Mouse (Mus musculus) neural tube, embryonic 11.5 days (tissue): ENCODE results near the gene Hist1h3b. TPM values are rescaled to one million over a fixed set of nuclear protein-coding genes. Genes with fewer than 3 reads are reported as not detected.

ENCODE experiments used
- ATAC-seq: fragments of 200-750 bp; cut with Nextera tagmentation; 2 replicates; pipeline ENCODE4 v1.8.0; 2017; ENCODE audit warnings: moderate number of reproducible peaks, mild to moderate bottlenecking, moderate TSS enrichment, moderate library complexity; ENCODE audit not compliant: insufficient read depth, low FRiP score, low TSS enrichment
- DNase-seq: peaks from one replicate; pipeline ENCODE4 v3.0.0-alpha.2; 2015; ENCODE audit warnings: low spot score
- H3K27ac ChIP-seq: fragments of 300-500 bp; sonication (generic); 2 replicates; pipeline ENCODE4 v1.5.1; 2014; ENCODE audit warnings: low read depth, mild to moderate bottlenecking, low read length
- H3K27me3 ChIP-seq: fragments of 300-500 bp; sonication (generic); 2 replicates; pipeline ENCODE4 v1.6.1; 2014; ENCODE audit warnings: mild to moderate bottlenecking, low read length, mixed read lengths; ENCODE audit not compliant: control insufficient read depth, insufficient read depth
- H3K36me3 ChIP-seq: fragments of 300-500 bp; sonication (generic); 2 replicates; pipeline ENCODE4 v1.6.1; 2014; ENCODE audit warnings: mild to moderate bottlenecking, low read length, moderate library complexity, mixed read lengths; ENCODE audit not compliant: control insufficient read depth, insufficient read depth
- H3K4me1 ChIP-seq: fragments of 300-500 bp; sonication (generic); 2 replicates; pipeline ENCODE4 v1.6.1; 2014; ENCODE audit warnings: low read length, mixed read lengths; ENCODE audit not compliant: control insufficient read depth, insufficient read depth
- H3K4me2 ChIP-seq: fragments of 300-500 bp; sonication (generic); 2 replicates; pipeline ENCODE4 v1.6.1; 2014; ENCODE audit warnings: low read depth, mild to moderate bottlenecking, moderate library complexity
- H3K4me3 ChIP-seq: fragments of 300-500 bp; sonication (generic); 2 replicates; pipeline ENCODE4 v1.5.1; 2014; ENCODE audit warnings: low read depth, low read length
- H3K9ac ChIP-seq: fragments of 300-500 bp; sonication (generic); 2 replicates; pipeline ENCODE4 v1.6.1; 2014; ENCODE audit warnings: mild to moderate bottlenecking, low read length
- H3K9me3 ChIP-seq: fragments of 300-500 bp; sonication (generic); 2 replicates; pipeline ENCODE4 v1.6.1; 2016; ENCODE audit warnings: low read length; ENCODE audit not compliant: control insufficient read depth
- WGBS: fragments of 180-500 bp; shearing (Covaris S2); extraction: QIAGEN DNeasy Blood & Tissue Kit; methylation state at CpG from one replicate; pipeline ENCODE4 v1.1.7; 2014; 5-methylcytosine and 5-hydroxymethylcytosine counted together
- polyA plus RNA-seq: library from polyadenylated mRNA; unstranded; fragments of >200 nt; fragmentation: Nextera tagmentation; extraction: Ambion mirVana; gene quantifications from 2 replicates; pipeline ENCODE4 v1.2.1, GENCODE M21; 2014

The Hist1h3b gene
- polyA plus RNA-seq, 1 experiment from 2014 or later, result 6.2 TPM

- Histone ChIP-seq H3K27me3 (no peaks in the 10 kb centered on the region), H3K4me1 (no peaks in the 10 kb centered on the region), H3K4me3 (no peak overlapping the region), H3K9ac (no peak overlapping the region), H3K36me3 (no peaks in the 10 kb centered on the region), H3K27ac (no peak overlapping the region), H3K9me3 (no peaks in the 10 kb centered on the region), H3K4me2 (no peak overlapping the region)
- ATAC-seq (no peak), DNase-seq (no peak)
- 36% methylated on average over 8 of the region's 8 CpGs for WGBS
Observed at GRCm38 (mm10) chr13:23730479-23730878, 21.6 kb upstream of the Hist1h3b start.

DNA sequence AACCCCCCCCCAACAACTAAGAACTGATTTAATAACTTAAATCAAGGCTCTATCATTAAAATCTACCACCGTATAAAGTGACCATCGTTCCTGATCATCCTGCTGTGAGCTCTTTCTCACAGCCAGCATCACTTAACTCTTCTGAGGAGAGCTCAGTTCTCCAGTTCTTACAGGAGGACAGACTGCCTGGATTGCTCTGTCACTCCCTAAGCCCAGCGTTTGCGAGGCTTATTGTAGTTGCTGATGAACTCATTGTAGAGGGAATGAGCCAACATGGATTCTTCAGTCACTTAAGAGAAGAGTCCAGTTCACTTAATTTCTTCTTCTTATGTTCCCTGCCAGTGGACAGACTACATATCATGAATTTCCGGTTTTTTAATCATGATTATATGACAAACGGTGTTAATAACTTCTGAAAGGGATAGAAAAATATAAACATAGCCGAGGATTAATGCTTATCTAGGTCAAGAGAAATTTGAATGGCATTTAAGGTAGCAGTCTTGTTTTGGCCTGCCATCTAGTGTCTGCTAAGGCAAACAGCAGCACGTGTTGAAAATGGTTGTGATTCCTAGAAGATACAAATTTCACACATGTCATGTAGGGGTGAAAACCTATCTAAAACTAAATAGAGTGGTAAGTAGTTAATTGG lies 19.8 kb upstream of the Hist1h3b start:
- 28% methylated on average over 8 of the region's 8 CpGs for WGBS
- Histone ChIP-seq H3K27ac (no peak overlapping the region), H3K4me3 (no peak overlapping the region), H3K4me1 (no peaks in the 10 kb centered on the region), H3K4me2 (no peak overlapping the region), H3K27me3 (no peaks in the 10 kb centered on the region), H3K36me3 (no peaks in the 10 kb centered on the region), H3K9ac (no peak overlapping the region), H3K9me3 (no peaks in the 10 kb centered on the region)
- DNase-seq (no peak), ATAC-seq (no peak)

- no peaks in the 10 kb centered on the region for H3K27me3 ChIP-seq
- H3K9ac ChIP-seq, result no peak overlapping the region
- no peak overlapping the region for H3K4me3 ChIP-seq
- H3K27ac ChIP-seq, result no peak overlapping the region
- no peaks in the 10 kb centered on the region for H3K9me3 ChIP-seq
- H3K4me2 ChIP-seq, result no peak overlapping the region
- 0 out of 2 replicates have a peak, but pooled peaks cover 6% of the 10 kb centered on the region for H3K4me1 ChIP-seq
- no peaks in the 10 kb centered on the region for H3K36me3 ChIP-seq
- 66% methylated on average over 5 of the region's 5 CpGs for WGBS
- DNase-seq, result no peak
- no peak for ATAC-seq
Observed at GRCm38 (mm10) chr13:23737091-23737490, 15.0 kb upstream of the Hist1h3b start.

- H3K4me2 ChIP-seq, result peak overlapping the region; percentile 93; the same call in 1 of the 2 replicates
- whole genome bisulfite sequencing, result 24% methylated on average over 4 of the region's 4 CpGs
- no peak for DNase-seq
- ATAC-seq, result no peak
- H3K36me3 ChIP-seq, result no peaks in the 10 kb centered on the region
- peak overlapping the region; percentile 81; the same call in 1 of the 2 replicates for H3K9ac ChIP-seq
- H3K27ac ChIP-seq, result peak overlapping the region; percentile 98; the same call in 1 of the 2 replicates
- 0 out of 2 replicates have a peak, but pooled peaks cover 6% of the 10 kb centered on the region for H3K4me1 ChIP-seq
- H3K27me3 ChIP-seq, result no peaks in the 10 kb centered on the region
- no peaks in the 10 kb centered on the region for H3K9me3 ChIP-seq
- no peak overlapping the region for H3K4me3 ChIP-seq
Observed at GRCm38 (mm10) chr13:23738041-23738440, 14.0 kb upstream of the Hist1h3b start.

- peak; percentile 95 for ATAC-seq
- 0% methylated on average over 30 of the region's 38 CpGs for WGBS
- Histone ChIP-seq H3K27ac (peak within 1 kb of the TSS; percentile 98), H3K4me1 (0 out of 2 replicates have a peak, but pooled peaks cover 6% of the 10 kb centered on the region), H3K9me3 (no peaks in the 10 kb centered on the region), H3K9ac (peak within 1 kb of the TSS; percentile 81), H3K36me3 (no peaks in the 10 kb centered on the region), H3K4me3 (peak within 1 kb of the TSS; percentile 52), H3K4me2 (peak within 1 kb of the TSS; percentile 93), H3K27me3 (no peaks in the 10 kb centered on the region)
- DNase-seq, result peak; percentile 94
Observed at GRCm38 (mm10) chr13:23738677-23739068, 13.4 kb upstream of the Hist1h3b start, which contains the start of gene Hist1h1c. Hist1h1c (plus strand) TSS chr13:23738808.

- H3K27ac ChIP-seq, result peak overlapping the region; percentile 98
Observed at GRCm38 (mm10) chr13:23739069-23739921, 12.8 kb upstream of the Hist1h3b start.

DNA sequence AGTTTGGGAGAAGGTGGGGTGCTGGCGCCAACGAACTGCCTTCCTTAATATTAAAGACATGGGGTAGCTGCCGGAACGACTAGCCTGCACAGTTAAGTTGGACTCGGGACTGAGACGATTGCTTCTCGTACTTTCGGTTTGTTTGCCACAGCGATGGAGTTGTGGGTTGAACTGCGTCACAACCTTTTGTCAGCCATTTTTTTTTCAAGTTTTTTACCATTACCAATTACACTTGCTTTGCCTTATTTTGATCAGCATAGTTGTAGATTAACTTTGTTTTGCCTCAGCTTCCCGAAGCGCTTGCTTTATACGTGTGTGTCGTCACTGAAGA lies 12.2 kb upstream of the Hist1h3b start:
- peak overlapping the region; percentile 52 for H3K4me3 ChIP-seq
- ATAC-seq, result no peak
- DNase-seq, result no peak
- H3K27me3 ChIP-seq, result no peaks in the 10 kb centered on the region
- no peaks in the 10 kb centered on the region for H3K9me3 ChIP-seq
- H3K27ac ChIP-seq, result peak overlapping the region; percentile 98
- no peaks in the 10 kb centered on the region for H3K36me3 ChIP-seq
- H3K4me2 ChIP-seq, result peak overlapping the region; percentile 93
- H3K9ac ChIP-seq, result peak overlapping the region; percentile 81
- H3K4me1 ChIP-seq, result peaks cover 10% of the 10 kb centered on the region; the same call in 1 of the 2 replicates
- 1% methylated on average over 14 of the region's 14 CpGs for WGBS

More at GRCm38 (mm10) chr13:23739069-23739921, 12.8 kb upstream of the Hist1h3b start:
- H3K4me1 ChIP-seq, result peaks cover 6% of the 10 kb centered on the region; the same call in 1 of the 2 replicates
- H3K9me3 ChIP-seq, result no peaks in the 10 kb centered on the region
- H3K27me3 ChIP-seq, result no peaks in the 10 kb centered on the region
- WGBS, result under 1% methylated on average over 38 of the region's 39 CpGs
- ATAC-seq, result peak; percentile 82
- no peaks in the 10 kb centered on the region for H3K36me3 ChIP-seq
- DNase-seq, result peak; percentile 90
- H3K4me2 ChIP-seq, result peak overlapping the region; percentile 93
- peak overlapping the region; percentile 52 for H3K4me3 ChIP-seq
- peak overlapping the region; percentile 81 for H3K9ac ChIP-seq

DNA sequence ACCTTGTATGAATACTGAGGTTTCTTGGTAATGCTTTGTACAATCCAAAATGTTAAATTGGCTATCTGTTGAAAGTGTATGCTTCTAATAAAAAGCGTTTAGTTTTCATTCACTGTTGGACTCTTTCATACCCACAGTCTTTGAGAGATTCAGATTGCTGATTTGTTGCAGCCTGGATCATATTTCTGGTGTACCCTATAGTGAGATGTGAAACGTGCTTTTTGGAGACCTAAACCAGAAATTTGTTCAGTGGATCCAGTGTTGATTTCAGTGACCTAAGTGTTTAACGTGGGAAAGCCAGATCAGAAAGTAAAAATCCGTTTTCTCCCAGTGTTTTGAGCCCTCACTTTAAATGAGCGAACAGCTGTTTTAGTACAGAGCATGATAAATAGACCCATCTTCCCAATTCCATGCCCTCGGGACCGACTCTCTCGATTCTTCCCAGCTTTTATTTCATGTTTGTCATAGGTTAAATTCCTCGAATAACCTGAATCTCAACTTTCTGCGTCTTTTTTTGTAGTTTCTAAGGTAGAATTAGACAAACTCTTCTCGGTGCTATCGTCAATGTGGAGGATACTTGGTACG lies 11.7 kb upstream of the Hist1h3b start:
- Histone ChIP-seq H3K4me3 (peak overlapping the region; percentile 52), H3K36me3 (no peaks in the 10 kb centered on the region), H3K9ac (peak overlapping the region; percentile 81), H3K27ac (peak overlapping the region; percentile 98), H3K27me3 (no peaks in the 10 kb centered on the region), H3K4me1 (peaks cover 10% of the 10 kb centered on the region; the same call in 1 of the 2 replicates), H3K9me3 (no peaks in the 10 kb centered on the region), H3K4me2 (peak overlapping the region; percentile 93)
- DNase-seq (no peak), ATAC-seq (no peak)
- WGBS, result 32% methylated on average over 13 of the region's 13 CpGs
